Mouse (Mus musculus): ENCODE measurements around the gene Cyp2t4. TPM values are rescaled to one million over a fixed set of nuclear protein-coding genes. Genes with fewer than 3 reads are reported as not detected.

Gene Cyp2t4
- polyA plus RNA-seq, 1 experiment from 2014 or later, result not detected

DNA sequence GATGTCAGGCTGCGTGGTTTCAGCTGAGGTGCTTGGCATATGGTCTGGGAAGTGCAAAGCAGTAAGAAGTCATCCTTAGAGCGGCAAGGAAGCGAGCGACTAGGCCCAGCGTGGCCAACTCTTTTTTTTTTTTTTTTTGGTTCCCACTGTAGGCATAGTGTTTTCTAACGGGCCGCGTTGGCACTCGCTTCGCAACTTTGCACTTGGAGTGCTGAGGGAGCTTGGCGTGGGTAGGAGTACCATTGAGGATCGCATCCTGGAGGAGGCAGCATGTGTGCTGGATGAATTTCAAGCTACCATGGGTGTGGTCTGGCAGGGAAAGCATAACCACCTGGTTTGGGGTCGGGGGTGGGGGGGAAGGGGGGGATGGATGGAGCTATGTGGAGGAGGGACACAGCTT, 2.5 kb downstream of the Cyp2t4 start:
- no peak overlapping the region for H3K4me2 ChIP-seq (ENCODE audit: low read depth)
- H3K4me3 ChIP-seq (ENCODE audit: low read depth, low read length), result no peak overlapping the region
- H3K36me3 ChIP-seq (ENCODE audit: control insufficient read depth, insufficient read depth, low read length), result peaks cover 14% of the 10 kb centered on the region
- DNase-seq (ENCODE audit: low spot score) (no peak), ATAC-seq (ENCODE audit: insufficient read depth, low FRiP score, low TSS enrichment) (no peak)
- no peak overlapping the region for H3K9ac ChIP-seq (ENCODE audit: low read length)
- no peak overlapping the region for H3K27ac ChIP-seq (ENCODE audit: low read depth, low read length)
- no peaks in the 10 kb centered on the region for H3K4me1 ChIP-seq (ENCODE audit: control insufficient read depth, insufficient read depth, low read length)
- H3K27me3 ChIP-seq (ENCODE audit: control insufficient read depth, insufficient read depth, low read length), result no peaks in the 10 kb centered on the region
- 87% methylated on average over 13 of the region's 13 CpGs for WGBS
- H3K9me3 ChIP-seq (ENCODE audit: control insufficient read depth, low read length), result no peaks in the 10 kb centered on the region

DNA sequence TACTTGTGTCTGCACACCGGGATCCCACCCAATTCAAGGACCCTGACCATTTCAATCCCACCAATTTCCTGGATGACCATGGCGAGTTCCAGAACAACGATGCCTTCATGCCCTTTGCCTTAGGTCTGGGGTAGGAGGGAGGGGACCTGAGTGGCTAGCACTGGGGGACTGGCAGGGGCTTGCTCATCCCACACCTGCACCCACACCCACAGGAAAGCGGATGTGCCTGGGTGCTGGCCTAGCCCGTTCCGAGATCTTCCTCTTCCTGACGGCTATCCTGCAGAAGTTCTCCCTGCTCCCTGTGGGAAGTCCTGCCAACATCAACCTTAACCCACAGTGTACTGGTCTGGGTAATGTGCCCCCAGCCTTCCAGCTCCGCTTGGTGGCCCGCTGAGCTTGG, 4.7 kb downstream of the Cyp2t4 start:
- Histone ChIP-seq H3K9me3 (ENCODE audit: control insufficient read depth, low read length) (no peaks in the 10 kb centered on the region), H3K4me3 (ENCODE audit: low read depth, low read length) (no peak overlapping the region), H3K27me3 (ENCODE audit: control insufficient read depth, insufficient read depth, low read length) (no peaks in the 10 kb centered on the region), H3K27ac (ENCODE audit: low read depth, low read length) (no peak overlapping the region), H3K4me1 (ENCODE audit: control insufficient read depth, insufficient read depth, low read length) (no peaks in the 10 kb centered on the region), H3K4me2 (ENCODE audit: low read depth) (no peak overlapping the region), H3K9ac (ENCODE audit: low read length) (no peak overlapping the region), H3K36me3 (ENCODE audit: control insufficient read depth, insufficient read depth, low read length) (peaks cover 17% of the 10 kb centered on the region)
- ATAC-seq (ENCODE audit: insufficient read depth, low FRiP score, low TSS enrichment) (no peak), DNase-seq (ENCODE audit: low spot score) (no peak)
- WGBS, result 92% methylated on average over 9 of the region's 9 CpGs

DNA sequence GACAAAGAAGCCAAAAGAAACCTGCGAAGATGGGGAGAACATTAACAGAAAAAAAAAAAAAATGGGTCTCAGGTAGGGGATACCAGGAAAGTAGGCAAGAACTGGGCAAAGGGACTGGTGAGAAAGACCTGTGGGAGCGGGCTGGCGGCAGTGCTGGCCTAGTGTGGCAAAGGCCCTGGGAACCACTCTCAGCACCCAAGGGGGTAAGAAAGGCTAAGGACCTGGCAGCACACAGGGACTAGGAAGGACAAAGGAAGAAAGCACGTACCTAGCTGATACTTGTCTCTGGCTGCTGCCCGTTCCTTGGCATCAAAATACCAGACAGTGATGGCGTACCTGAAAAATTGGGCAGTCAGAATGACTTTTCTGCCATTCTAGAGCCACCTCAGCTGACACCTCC, 5.7 kb downstream of the Cyp2t4 start:
- H3K4me1 ChIP-seq (ENCODE audit: control insufficient read depth, insufficient read depth, low read length), result peaks cover 6% of the 10 kb centered on the region
- ATAC-seq (ENCODE audit: insufficient read depth, low FRiP score, low TSS enrichment), result no peak
- no peaks in the 10 kb centered on the region for H3K27me3 ChIP-seq (ENCODE audit: control insufficient read depth, insufficient read depth, low read length)
- no peak overlapping the region for H3K4me2 ChIP-seq (ENCODE audit: low read depth)
- DNase-seq (ENCODE audit: low spot score), result no peak
- no peak overlapping the region for H3K4me3 ChIP-seq (ENCODE audit: low read depth, low read length)
- H3K9ac ChIP-seq (ENCODE audit: low read length), result no peak overlapping the region
- no peak overlapping the region for H3K27ac ChIP-seq (ENCODE audit: low read depth, low read length)
- H3K9me3 ChIP-seq (ENCODE audit: control insufficient read depth, low read length), result no peaks in the 10 kb centered on the region
- 94% methylated on average over 6 of the region's 6 CpGs for WGBS
- peaks cover 17% of the 10 kb centered on the region for H3K36me3 ChIP-seq (ENCODE audit: control insufficient read depth, insufficient read depth, low read length)

- DNase-seq (ENCODE audit: low spot score), result peak; percentile 83
- Histone ChIP-seq H3K9ac (ENCODE audit: low read length) (no peak overlapping the region), H3K27ac (ENCODE audit: low read depth, low read length) (no peak overlapping the region), H3K36me3 (ENCODE audit: control insufficient read depth, insufficient read depth, low read length) (peaks cover 17% of the 10 kb centered on the region), H3K4me2 (ENCODE audit: low read depth) (no peak overlapping the region), H3K9me3 (ENCODE audit: control insufficient read depth, low read length) (no peaks in the 10 kb centered on the region), H3K4me1 (ENCODE audit: control insufficient read depth, insufficient read depth, low read length) (peaks cover 12% of the 10 kb centered on the region), H3K4me3 (ENCODE audit: low read depth, low read length) (no peak overlapping the region), H3K27me3 (ENCODE audit: control insufficient read depth, insufficient read depth, low read length) (no peaks in the 10 kb centered on the region)
- peak; percentile 90 for ATAC-seq (ENCODE audit: insufficient read depth, low FRiP score, low TSS enrichment)
- WGBS, result 22% methylated on average over 8 of the region's 8 CpGs
Observed at GRCm38 (mm10) chr7:27159882-27160281, 6.4 kb downstream of the Cyp2t4 start.

DNA sequence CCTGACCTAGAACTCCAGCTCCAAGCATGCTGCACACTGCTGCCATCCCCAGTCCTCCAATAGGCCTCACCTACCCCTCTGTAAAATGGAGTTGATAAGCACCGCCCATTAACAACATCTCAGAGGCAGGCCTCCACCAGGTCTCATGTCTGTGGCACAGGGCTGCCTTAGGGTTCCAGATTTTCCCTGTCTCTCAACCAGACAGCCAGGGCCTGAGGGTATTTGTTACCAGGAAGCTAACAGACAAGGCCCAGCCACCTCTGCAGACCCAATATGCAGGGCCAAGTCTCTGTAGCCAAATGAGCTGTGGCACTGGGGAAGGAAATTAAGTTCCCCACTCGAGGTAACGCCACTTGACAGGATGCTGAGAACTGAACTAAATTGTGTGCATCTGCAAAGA, 7.4 kb downstream of the Cyp2t4 start:
- DNase-seq (ENCODE audit: low spot score) (no peak), ATAC-seq (ENCODE audit: insufficient read depth, low FRiP score, low TSS enrichment) (no peak)
- Histone ChIP-seq H3K4me2 (ENCODE audit: low read depth) (no peak overlapping the region), H3K27ac (ENCODE audit: low read depth, low read length) (no peak overlapping the region), H3K27me3 (ENCODE audit: control insufficient read depth, insufficient read depth, low read length) (no peaks in the 10 kb centered on the region), H3K4me3 (ENCODE audit: low read depth, low read length) (no peak overlapping the region), H3K9ac (ENCODE audit: low read length) (no peak overlapping the region), H3K36me3 (ENCODE audit: control insufficient read depth, insufficient read depth, low read length) (peaks cover 17% of the 10 kb centered on the region), H3K9me3 (ENCODE audit: control insufficient read depth, low read length) (no peaks in the 10 kb centered on the region), H3K4me1 (ENCODE audit: control insufficient read depth, insufficient read depth, low read length) (peaks cover 20% of the 10 kb centered on the region)
- 92% methylated on average over 3 of the region's 3 CpGs for WGBS

GRCm38 (mm10) chr7:27161744-27162143, 8.2 kb downstream of the Cyp2t4 start:
- ATAC-seq (ENCODE audit: insufficient read depth, low FRiP score, low TSS enrichment) (no peak), DNase-seq (ENCODE audit: low spot score) (no peak)
- Histone ChIP-seq H3K9me3 (ENCODE audit: control insufficient read depth, low read length) (no peaks in the 10 kb centered on the region), H3K27ac (ENCODE audit: low read depth, low read length) (no peak overlapping the region), H3K4me1 (ENCODE audit: control insufficient read depth, insufficient read depth, low read length) (peaks cover 20% of the 10 kb centered on the region), H3K9ac (ENCODE audit: low read length) (no peak overlapping the region), H3K36me3 (ENCODE audit: control insufficient read depth, insufficient read depth, low read length) (peaks cover 17% of the 10 kb centered on the region), H3K27me3 (ENCODE audit: control insufficient read depth, insufficient read depth, low read length) (no peaks in the 10 kb centered on the region), H3K4me3 (ENCODE audit: low read depth, low read length) (no peak overlapping the region), H3K4me2 (ENCODE audit: low read depth) (no peak overlapping the region)
- 77% methylated on average over 4 of the region's 4 CpGs for WGBS

GRCm38 (mm10) chr7:27162780-27163449, 9.4 kb downstream of the Cyp2t4 start:
- H3K4me2 ChIP-seq (ENCODE audit: low read depth), result no peak overlapping the region
- H3K4me1 ChIP-seq (ENCODE audit: control insufficient read depth, insufficient read depth, low read length), result peaks cover 20% of the 10 kb centered on the region
- WGBS, result 95% methylated on average over 5 of the region's 5 CpGs
- ATAC-seq (ENCODE audit: insufficient read depth, low FRiP score, low TSS enrichment), result no peak
- H3K36me3 ChIP-seq (ENCODE audit: control insufficient read depth, insufficient read depth, low read length), result peaks cover 13% of the 10 kb centered on the region
- no peak for DNase-seq (ENCODE audit: low spot score)
- no peak overlapping the region for H3K9ac ChIP-seq (ENCODE audit: low read length)
- no peak overlapping the region for H3K27ac ChIP-seq (ENCODE audit: low read depth, low read length)
- H3K27me3 ChIP-seq (ENCODE audit: control insufficient read depth, insufficient read depth, low read length), result no peaks in the 10 kb centered on the region
- H3K9me3 ChIP-seq (ENCODE audit: control insufficient read depth, low read length), result no peaks in the 10 kb centered on the region
- H3K4me3 ChIP-seq (ENCODE audit: low read depth, low read length), result no peak overlapping the region

GRCm38 (mm10) chr7:27163450-27163805, 9.9 kb downstream of the Cyp2t4 start:
- H3K4me3 ChIP-seq (ENCODE audit: low read depth, low read length), result no peak overlapping the region
- ATAC-seq (ENCODE audit: insufficient read depth, low FRiP score, low TSS enrichment) (no peak), DNase-seq (ENCODE audit: low spot score) (no peak)
- H3K27ac ChIP-seq (ENCODE audit: low read depth, low read length), result no peak overlapping the region
- 86% methylated on average over 5 of the region's 5 CpGs for WGBS
- H3K27me3 ChIP-seq (ENCODE audit: control insufficient read depth, insufficient read depth, low read length), result no peaks in the 10 kb centered on the region
- H3K36me3 ChIP-seq (ENCODE audit: control insufficient read depth, insufficient read depth, low read length), result peaks cover 9% of the 10 kb centered on the region
- peaks cover 20% of the 10 kb centered on the region for H3K4me1 ChIP-seq (ENCODE audit: control insufficient read depth, insufficient read depth, low read length)
- H3K9me3 ChIP-seq (ENCODE audit: control insufficient read depth, low read length), result no peaks in the 10 kb centered on the region
- no peak overlapping the region; the same call in 1 of the 2 replicates for H3K9ac ChIP-seq (ENCODE audit: low read length)
- peak overlapping the region; percentile 63; the same call in 1 of the 2 replicates for H3K4me2 ChIP-seq (ENCODE audit: low read depth)

DNA sequence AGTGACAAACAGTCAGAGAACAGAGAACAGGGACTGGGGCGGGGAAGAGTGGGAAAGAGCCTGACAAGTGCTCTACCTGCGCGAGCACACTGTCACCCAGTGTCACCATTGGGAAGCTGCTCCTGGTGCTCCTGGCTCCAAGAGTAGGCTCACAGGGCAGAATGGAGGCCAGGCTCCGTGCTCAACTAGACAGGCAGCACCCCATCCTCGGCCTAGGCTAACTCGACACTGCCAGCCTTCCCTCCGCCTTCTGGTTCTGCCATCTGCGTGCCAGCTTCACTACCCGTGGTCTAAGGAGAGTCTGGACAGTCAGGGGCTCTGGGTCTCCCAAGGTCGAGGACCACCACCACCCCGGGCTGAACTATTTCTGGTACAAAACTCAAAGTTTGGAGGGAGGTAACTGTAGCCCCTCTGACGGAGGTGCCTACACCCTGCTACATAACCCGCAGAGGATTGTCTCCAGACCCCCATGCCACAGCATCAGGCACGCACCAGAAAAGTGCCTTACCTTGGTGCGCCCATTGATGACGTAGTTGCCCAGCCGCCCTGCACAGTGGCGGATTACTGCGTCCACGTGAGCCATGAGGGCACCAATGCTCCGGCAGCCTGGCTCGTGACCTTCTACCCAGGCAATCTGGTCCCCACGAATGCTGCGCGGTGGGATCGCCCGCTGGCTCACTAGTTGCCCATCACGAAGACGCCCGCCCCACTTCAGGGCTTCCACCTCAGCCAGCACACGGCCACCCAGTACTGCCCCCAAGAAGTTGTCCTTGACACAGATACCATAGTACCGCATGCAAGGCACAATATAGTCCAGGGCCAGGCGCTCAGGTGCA, 10.8 kb downstream of the Cyp2t4 start:
- peaks cover 20% of the 10 kb centered on the region for H3K4me1 ChIP-seq (ENCODE audit: control insufficient read depth, insufficient read depth, low read length)
- H3K27me3 ChIP-seq (ENCODE audit: control insufficient read depth, insufficient read depth, low read length), result no peaks in the 10 kb centered on the region
- ATAC-seq (ENCODE audit: insufficient read depth, low FRiP score, low TSS enrichment) (no peak), DNase-seq (ENCODE audit: low spot score) (peak; percentile 9)
- 87% methylated on average over 33 of the region's 33 CpGs for WGBS
- 0 out of 2 replicates have a peak, but pooled peaks cover 3% of the 10 kb centered on the region for H3K36me3 ChIP-seq (ENCODE audit: control insufficient read depth, insufficient read depth, low read length)
- peak overlapping the region; percentile 87 for H3K9ac ChIP-seq (ENCODE audit: low read length)
- H3K4me2 ChIP-seq (ENCODE audit: low read depth), result peak overlapping the region; percentile 63
- H3K9me3 ChIP-seq (ENCODE audit: control insufficient read depth, low read length), result no peaks in the 10 kb centered on the region
- peak overlapping the region; percentile 13; the same call in 1 of the 2 replicates for H3K4me3 ChIP-seq (ENCODE audit: low read depth, low read length)
- no peak overlapping the region for H3K27ac ChIP-seq (ENCODE audit: low read depth, low read length)

All from neural tube, embryonic 11.5 days (tissue).